Mouse (Mus musculus) left cerebral cortex, adult 9 months (tissue): ENCODE data around the gene Eif4e1b.
A peak's percentile ranks its signal among the peaks of the same experiment; 100 is the strongest.

Experiments
- DNase-seq, 2 experiments: peaks; one replicate each; pipeline ENCODE4 v3.0.0; 2022; ENCODE audit warnings: low spot score in 2 of 2

Gene Eif4e1b

GRCm38 (mm10) chr13:54799701-54800100 lies 15.9 kb downstream of the Eif4e1b start:
- DNase-seq = peak in 1 of 2 experiments; percentile 90

GRCm38 (mm10) chr13:54800206-54800605 lies 16.4 kb downstream of the Eif4e1b start:
- DNase-seq = no peak

- no peak for DNase-seq
These were observed 19.2 kb downstream of the Eif4e1b start for GRCm38 (mm10) chr13:54803010-54803409.

- peak in 1 of 2 experiments; percentile 53 for DNase-seq
These were observed 21.5 kb downstream of the Eif4e1b start for GRCm38 (mm10) chr13:54805134-54805838.

GRCm38 (mm10) chr13:54806434-54806976 lies 22.7 kb downstream of the Eif4e1b start:
- no peak for DNase-seq

- no peak for DNase-seq
These were observed 24.3 kb downstream of the Eif4e1b start for GRCm38 (mm10) chr13:54808067-54808466.

- peak in 1 of 2 experiments; percentile 65 for DNase-seq
These were observed 27.7 kb downstream of the Eif4e1b start for GRCm38 (mm10) chr13:54811476-54811875.

- no peak for DNase-seq
These were observed 29.6 kb downstream of the Eif4e1b start for GRCm38 (mm10) chr13:54813381-54813780.

- DNase-seq = no peak
These were observed 34.8 kb downstream of the Eif4e1b start for GRCm38 (mm10) chr13:54818399-54819254.

GRCm38 (mm10) chr13:54821106-54821505 lies 37.3 kb downstream of the Eif4e1b start:
- DNase-seq = no peak

- DNase-seq = no peak
These were observed 38.1 kb downstream of the Eif4e1b start for GRCm38 (mm10) chr13:54821931-54822330.

- no peak for DNase-seq
These were observed 40.5 kb downstream of the Eif4e1b start for GRCm38 (mm10) chr13:54824111-54824931.

- DNase-seq = no peak
These were observed 44.2 kb downstream of the Eif4e1b start for GRCm38 (mm10) chr13:54827992-54828391.

- DNase-seq = no peak
These were observed 44.7 kb downstream of the Eif4e1b start for GRCm38 (mm10) chr13:54828508-54828907.

- DNase-seq = no peak
These were observed 45.7 kb downstream of the Eif4e1b start for GRCm38 (mm10) chr13:54829450-54829849.

GRCm38 (mm10) chr13:54836351-54837030 lies 52.7 kb downstream of the Eif4e1b start:
- no peak for DNase-seq

GRCm38 (mm10) chr13:54837061-54837460 lies 53.3 kb downstream of the Eif4e1b start:
- DNase-seq = no peak

- DNase-seq = peak in 1 of 2 experiments; percentile 49
These were observed 53.7 kb downstream of the Eif4e1b start for GRCm38 (mm10) chr13:54837471-54837889.
